Mouse (Mus musculus) brain, embryonic 14.5 days (tissue): ENCODE data around the gene Ltk.
"Not testable (repeated sequence)": the region's sequence is repeated elsewhere in the genome, so short reads cannot be mapped to it uniquely, and the experiment has no call there.

ENCODE experiments used
- CTCF ChIP-seq: fragments of 200-500 bp; IDR thresholded peaks from 2 replicates; pipeline ENCODE4 v1.5.1; 2012; ENCODE audit warnings: inconsistent platforms, mild to moderate bottlenecking, moderate library complexity, borderline replicate concordance; ENCODE audit not compliant: insufficient read depth, insufficient read length; ENCODE audit errors: extremely low read depth
- POLR2A ChIP-seq: fragments of 200-500 bp; IDR thresholded peaks from 2 replicates; pipeline ENCODE4 v1.6.1; 2012; ENCODE audit warnings: mild to moderate bottlenecking, inconsistent platforms, borderline replicate concordance; ENCODE audit not compliant: poor library complexity, insufficient read depth, insufficient read length, severe bottlenecking; ENCODE audit errors: extremely low read depth

DNA sequence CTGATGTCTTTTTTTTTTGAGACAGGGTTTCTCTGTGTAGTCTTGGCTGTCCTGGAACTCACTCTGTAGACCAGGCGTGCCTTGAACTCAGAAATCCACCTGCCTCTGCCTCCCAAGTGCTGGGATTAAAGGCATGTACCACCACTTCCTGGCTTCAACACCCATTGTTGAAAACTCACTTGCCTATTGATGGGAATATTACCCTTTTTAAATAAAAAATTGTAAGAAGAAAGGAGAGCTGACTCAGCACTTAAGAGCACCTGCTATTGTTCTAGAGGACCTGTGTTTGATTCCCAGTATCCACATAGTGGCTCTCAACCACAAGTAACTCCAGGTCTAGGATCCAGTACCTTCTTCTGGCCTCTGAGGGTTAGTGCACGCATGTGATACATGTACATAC is 44.4 kb downstream of the Ltk start:
- TF ChIP-seq CTCF, POLR2A: not testable (repeated sequence)
